Mouse (Mus musculus): Measurements from ENCODE around the gene Timm23.

GRCm38 (mm10) chr14:32190627-32191391, 10.9 kb downstream of the Timm23 start:
- no peak for TF ChIP-seq CTCF (IDR thresholded peaks at IDR 0.05; ENCODE audit: borderline replicate concordance, control insufficient read depth, extremely low read depth, insufficient read depth, low read length, poor library complexity)
- TF ChIP-seq POLR2A (IDR thresholded peaks at IDR 0.05; ENCODE audit: control insufficient read depth, extremely low read depth, insufficient read depth, low read length, poor library complexity) = no peak
